Mouse (Mus musculus) limb, embryonic 10.5 days (tissue): ENCODE results near the gene Med9. TPM values are rescaled to one million over a fixed set of nuclear protein-coding genes. Genes with fewer than 3 reads are reported as not detected.

Experiments used
- DNase-seq: peaks from one replicate; pipeline ENCODE4 v3.0.0-alpha.2; 2017; ENCODE audit warnings: low spot score
- H3K27ac ChIP-seq: fragments of 300-500 bp; sonication (generic); 2 replicates; pipeline ENCODE4 v1.5.1; 2016; ENCODE audit warnings: mild to moderate bottlenecking
- H3K27me3 ChIP-seq: fragments of 300-500 bp; sonication (generic); 2 replicates; pipeline ENCODE4 v1.6.1; 2016; ENCODE audit warnings: low read depth, mild to moderate bottlenecking; ENCODE audit not compliant: poor library complexity, severe bottlenecking
- H3K36me3 ChIP-seq: fragments of 300-500 bp; sonication (generic); 2 replicates; pipeline ENCODE4 v1.6.1; 2016; ENCODE audit warnings: mild to moderate bottlenecking, moderate library complexity
- H3K4me1 ChIP-seq: fragments of 300-500 bp; sonication (generic); 2 replicates; pipeline ENCODE4 v1.6.1; 2016
- H3K4me3 ChIP-seq: fragments of 300-500 bp; sonication (generic); 2 replicates; pipeline ENCODE4 v1.5.1; 2016; ENCODE audit warnings: mild to moderate bottlenecking, moderate library complexity
- H3K9me3 ChIP-seq: fragments of 300-500 bp; sonication (generic); replicated peaks from 2 replicates; pipeline ENCODE4 v1.6.1; 2016; ENCODE audit warnings: mild to moderate bottlenecking
- WGBS: fragments of 180-500 bp; shearing (Covaris S2); methylation state at CpG from one replicate; pipeline ENCODE4 v1.1.7; 2016; 5-methylcytosine and 5-hydroxymethylcytosine counted together
- polyA plus RNA-seq: library from polyadenylated mRNA; unstranded; fragments of >200 nt; fragmentation: Nextera tagmentation; extraction: Ambion mirVana; gene quantifications from 2 replicates; pipeline ENCODE4 v1.2.1, GENCODE M21; 2016

Gene Med9
- polyA plus RNA-seq, 1 experiment from 2014 or later, result 50.1 TPM

DNA sequence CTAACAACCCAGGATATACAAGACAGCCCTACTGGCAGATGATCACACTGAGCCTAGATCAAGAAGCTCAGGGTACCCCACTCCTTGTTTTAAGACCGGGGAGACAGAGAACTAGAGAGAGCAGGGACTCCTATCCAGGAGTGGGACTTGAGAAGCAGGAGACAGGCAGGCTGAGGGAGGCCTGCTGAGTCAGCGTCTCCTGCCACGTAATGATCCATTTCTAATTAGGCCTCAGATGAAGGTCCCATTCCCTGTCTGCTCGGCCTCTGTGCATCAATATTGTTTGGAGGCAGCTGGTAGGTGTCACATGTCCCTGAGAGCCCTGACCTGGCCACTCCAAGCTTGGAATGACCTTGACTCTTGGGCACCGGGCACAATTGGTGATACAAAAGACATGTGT is 25.4 kb downstream of the Med9 start:
- Histone ChIP-seq H3K27me3 (no peaks in the 10 kb centered on the region), H3K4me3 (no peak overlapping the region)

DNA sequence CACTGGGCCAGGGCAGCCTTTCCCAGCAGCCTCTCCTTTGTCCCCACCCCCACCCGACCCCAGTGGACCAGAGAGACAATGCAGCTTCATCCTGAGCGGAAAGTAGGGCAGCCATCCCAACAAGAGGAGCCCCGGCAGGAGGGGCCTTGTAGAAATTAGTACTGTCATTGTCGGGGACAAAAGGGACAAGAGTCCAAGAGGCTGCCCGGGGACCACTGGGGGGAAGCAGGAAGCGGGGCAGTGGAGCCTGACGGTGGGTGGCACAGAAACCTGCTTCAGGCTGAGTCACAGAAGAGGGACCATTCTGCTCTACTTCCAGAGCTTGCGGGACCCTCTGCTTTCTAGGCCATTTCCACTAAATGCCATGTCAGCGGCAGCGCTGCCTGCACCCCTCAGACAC is 27.2 kb downstream of the Med9 start:
- Histone ChIP-seq H3K4me3 (no peak overlapping the region), H3K27me3 (no peaks in the 10 kb centered on the region), H3K27ac (0 out of 2 replicates have a peak overlapping the region, but pooled peaks have one; percentile 27), H3K4me1 (peaks cover 21% of the 10 kb centered on the region; the same call in 1 of the 2 replicates), H3K36me3 (no peaks in the 10 kb centered on the region), H3K9me3 (no peaks in the 10 kb centered on the region)
- 56% methylated on average over 10 of the region's 10 CpGs for WGBS
- no peak for DNase-seq

More for the DNA sequence above, 25.4 kb downstream of the Med9 start:
- 80% methylated on average over 5 of the region's 5 CpGs for WGBS
- no peaks in the 10 kb centered on the region for H3K9me3 ChIP-seq
- DNase-seq, result no peak
- H3K36me3 ChIP-seq, result no peaks in the 10 kb centered on the region
- 0 out of 2 replicates have a peak overlapping the region, but pooled peaks have one; percentile 4 for H3K27ac ChIP-seq
- peaks cover 34% of the 10 kb centered on the region for H3K4me1 ChIP-seq

DNA sequence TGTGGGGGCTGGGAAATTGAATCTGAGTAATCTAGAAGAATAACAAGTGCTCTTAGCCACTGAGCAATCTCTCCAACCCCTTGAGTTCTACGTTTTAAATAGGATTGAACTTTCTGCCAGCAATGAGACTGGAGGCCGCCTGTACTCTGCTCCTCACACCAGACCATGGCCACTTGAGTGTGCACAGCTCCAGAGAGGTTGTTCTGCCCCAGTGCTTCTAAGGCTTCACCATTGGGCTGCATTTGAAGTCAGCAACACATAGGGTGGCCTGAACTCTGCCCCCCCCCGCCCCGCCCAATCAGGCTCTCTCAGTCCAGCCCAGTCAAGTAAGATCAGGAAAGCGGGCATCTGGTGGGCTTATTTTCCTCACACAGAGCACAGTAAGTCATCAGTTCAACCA is 29.8 kb downstream of the Med9 start:
- Histone ChIP-seq H3K9me3 (no peaks in the 10 kb centered on the region), H3K4me1 (peaks cover 17% of the 10 kb centered on the region), H3K4me3 (no peak overlapping the region), H3K27me3 (no peaks in the 10 kb centered on the region), H3K27ac (no peak overlapping the region), H3K36me3 (no peaks in the 10 kb centered on the region)
- WGBS, result 87% methylated on average over 5 of the region's 5 CpGs
- no peak for DNase-seq

DNA sequence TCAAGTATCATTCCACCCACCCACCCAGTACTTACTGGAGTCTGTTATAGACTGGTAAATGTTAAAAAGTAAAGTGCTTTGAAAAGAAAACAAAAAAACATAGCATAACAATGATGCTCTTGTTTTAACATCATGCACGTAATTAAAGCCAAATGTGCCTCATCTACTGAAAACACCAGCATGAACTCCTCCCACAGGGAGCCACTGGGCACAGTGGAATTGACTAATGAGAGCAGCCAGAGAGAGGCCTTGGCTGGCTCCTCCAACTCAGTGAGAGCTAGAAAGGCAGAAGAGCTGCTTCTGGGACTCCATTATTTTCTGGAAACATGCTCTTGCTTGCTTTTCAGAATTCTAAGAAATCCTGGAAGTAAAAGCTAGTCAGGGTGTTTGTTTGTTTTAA is 41.4 kb downstream of the Med9 start:
- Histone ChIP-seq H3K4me3 (no peak overlapping the region), H3K36me3 (no peaks in the 10 kb centered on the region), H3K9me3 (no peaks in the 10 kb centered on the region), H3K27me3 (no peaks in the 10 kb centered on the region), H3K4me1 (peaks cover 13% of the 10 kb centered on the region), H3K27ac (peak overlapping the region; percentile 51; the same call in 1 of the 2 replicates)
- DNase-seq, result no peak
- 86% methylated on average over 1 of the region's 1 CpGs for WGBS

DNA sequence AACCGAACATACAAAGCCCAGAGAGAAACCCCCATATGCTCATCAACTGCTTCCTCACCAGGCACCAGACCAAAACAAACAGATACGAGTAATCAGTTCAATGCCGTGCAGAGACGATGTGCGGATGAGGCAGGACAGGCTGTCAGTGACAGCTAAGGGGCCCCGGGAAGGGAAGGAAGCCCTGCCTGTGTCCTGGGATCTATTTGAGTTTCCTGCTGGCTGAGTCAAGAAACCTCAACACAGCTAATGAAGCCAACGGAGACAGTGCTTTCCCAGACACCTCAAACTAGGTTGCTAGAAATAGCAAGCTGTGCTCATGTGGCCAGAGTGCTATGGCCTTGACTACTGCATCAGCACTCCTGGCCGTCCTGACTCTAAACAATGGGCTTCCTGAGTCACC is 43.4 kb downstream of the Med9 start:
- peaks cover 13% of the 10 kb centered on the region for H3K4me1 ChIP-seq
- no peaks in the 10 kb centered on the region for H3K27me3 ChIP-seq
- no peak overlapping the region for H3K4me3 ChIP-seq
- H3K9me3 ChIP-seq, result no peaks in the 10 kb centered on the region
- no peak overlapping the region for H3K27ac ChIP-seq
- WGBS, result 76% methylated on average over 8 of the region's 8 CpGs
- no peak for DNase-seq
- no peaks in the 10 kb centered on the region for H3K36me3 ChIP-seq

DNA sequence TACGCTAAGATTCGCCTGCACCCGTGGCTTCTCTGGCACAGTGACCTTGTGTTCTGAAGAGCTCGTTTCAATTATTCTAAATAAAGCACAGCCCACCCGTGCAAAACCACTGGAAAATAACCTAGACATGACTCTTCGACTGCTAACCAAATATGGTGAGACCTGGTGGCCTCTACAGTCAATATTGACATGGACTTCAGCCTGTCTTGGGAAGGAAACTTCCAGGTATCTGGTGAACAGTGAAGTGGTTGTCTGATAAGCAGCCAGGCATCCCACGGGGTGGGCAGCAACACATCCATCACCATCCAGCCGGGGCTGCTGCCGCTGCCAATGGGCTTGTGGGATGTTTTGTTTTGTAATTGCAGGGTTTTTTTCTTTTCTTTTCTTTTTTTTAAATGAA is 46.3 kb downstream of the Med9 start:
- Histone ChIP-seq H3K27ac (no peak overlapping the region), H3K4me1 (peaks cover 11% of the 10 kb centered on the region), H3K9me3 (no peaks in the 10 kb centered on the region), H3K27me3 (no peaks in the 10 kb centered on the region), H3K4me3 (no peak overlapping the region), H3K36me3 (no peaks in the 10 kb centered on the region)
- DNase-seq, result no peak
- WGBS, result 84% methylated on average over 9 of the region's 9 CpGs

DNA sequence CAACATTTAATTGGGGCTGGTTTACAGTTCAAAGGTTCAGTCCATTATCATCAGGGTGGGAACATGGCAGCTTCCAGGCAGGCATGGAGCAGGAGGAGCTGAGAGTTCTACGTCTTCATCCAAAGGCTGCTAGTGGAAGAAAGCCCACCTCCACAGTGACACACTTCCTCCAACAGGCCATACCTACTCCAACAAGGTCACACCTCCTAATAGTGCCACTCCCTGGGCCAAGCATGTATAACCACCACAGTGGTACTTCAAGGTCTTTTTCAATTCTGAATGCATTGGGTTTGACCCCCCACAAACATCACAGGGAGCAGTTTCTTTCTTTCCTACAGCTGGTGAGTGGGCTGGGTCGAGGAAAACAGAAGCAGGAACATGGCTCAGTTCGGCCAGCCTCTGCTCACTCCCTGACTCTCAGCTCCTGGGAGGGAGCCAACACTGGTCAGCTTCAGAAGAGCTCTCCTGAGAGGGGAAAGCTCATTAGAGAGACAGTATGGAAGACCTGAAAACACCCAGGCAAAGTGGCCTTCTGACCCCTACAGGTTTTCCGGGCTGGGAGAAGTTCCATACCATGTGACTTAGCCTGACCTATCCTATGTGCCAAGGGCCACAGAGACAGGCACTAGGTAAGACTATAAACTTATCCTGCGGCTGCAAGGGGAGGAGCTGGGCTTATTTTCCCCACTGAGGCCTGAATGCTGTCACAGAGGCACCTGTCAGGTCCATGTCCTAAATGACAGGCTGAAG is 53.4 kb downstream of the Med9 start:
- Histone ChIP-seq H3K4me3 (no peak overlapping the region), H3K4me1 (no peaks in the 10 kb centered on the region; the same call in 1 of the 2 replicates), H3K27ac (no peak overlapping the region), H3K9me3 (no peaks in the 10 kb centered on the region), H3K36me3 (no peaks in the 10 kb centered on the region), H3K27me3 (no peaks in the 10 kb centered on the region)
- no peak for DNase-seq
- 81% methylated on average over 5 of the region's 5 CpGs for WGBS

DNA sequence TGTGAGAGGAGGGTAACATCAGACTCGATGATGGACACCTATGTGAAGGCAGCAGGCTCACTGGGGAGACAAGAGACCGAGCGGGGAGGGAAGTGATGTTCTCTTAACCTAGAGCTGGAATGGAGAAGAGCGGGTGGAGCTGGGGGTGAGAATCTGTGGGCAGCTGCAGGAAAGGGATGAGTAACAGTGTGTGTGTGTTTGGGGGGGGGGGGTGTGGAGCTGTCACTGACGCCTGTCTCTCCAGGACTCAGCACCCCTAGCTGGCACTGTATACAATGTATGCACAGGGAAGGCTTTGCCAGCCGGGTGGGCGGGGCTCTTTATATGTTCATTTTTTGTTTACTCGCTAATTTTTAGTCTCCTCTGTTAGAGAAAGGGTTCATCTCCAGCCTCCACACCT is 55.8 kb downstream of the Med9 start:
- 89% methylated on average over 8 of the region's 8 CpGs for WGBS
- Histone ChIP-seq H3K27me3 (no peaks in the 10 kb centered on the region), H3K9me3 (no peaks in the 10 kb centered on the region), H3K36me3 (no peaks in the 10 kb centered on the region), H3K4me1 (no peaks in the 10 kb centered on the region), H3K27ac (no peak overlapping the region), H3K4me3 (no peak overlapping the region)
- no peak for DNase-seq

DNA sequence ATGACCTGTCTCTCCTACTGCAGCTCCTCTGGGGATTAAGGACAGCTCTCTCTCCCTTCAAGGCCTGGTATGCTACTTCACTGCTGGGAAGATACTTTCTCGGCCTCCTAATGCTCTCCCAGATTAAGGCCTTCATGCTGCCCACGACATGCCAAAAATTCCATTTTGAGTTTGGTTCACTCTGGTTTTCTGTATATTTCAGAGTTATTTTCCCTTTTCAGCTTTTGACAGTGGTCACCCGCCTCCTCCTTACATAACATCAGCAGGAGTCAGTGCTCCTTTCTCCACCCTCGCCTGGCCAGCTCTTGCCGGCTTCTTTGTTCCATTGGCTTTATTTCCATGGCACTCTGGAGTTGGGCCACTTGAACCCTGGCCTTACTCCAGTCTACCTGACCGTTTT is 56.7 kb downstream of the Med9 start:
- Histone ChIP-seq H3K4me1 (no peaks in the 10 kb centered on the region), H3K9me3 (no peaks in the 10 kb centered on the region), H3K4me3 (no peak overlapping the region), H3K27me3 (no peaks in the 10 kb centered on the region), H3K27ac (no peak overlapping the region), H3K36me3 (no peaks in the 10 kb centered on the region)
- 83% methylated on average over 6 of the region's 6 CpGs for WGBS
- no peak for DNase-seq

DNA sequence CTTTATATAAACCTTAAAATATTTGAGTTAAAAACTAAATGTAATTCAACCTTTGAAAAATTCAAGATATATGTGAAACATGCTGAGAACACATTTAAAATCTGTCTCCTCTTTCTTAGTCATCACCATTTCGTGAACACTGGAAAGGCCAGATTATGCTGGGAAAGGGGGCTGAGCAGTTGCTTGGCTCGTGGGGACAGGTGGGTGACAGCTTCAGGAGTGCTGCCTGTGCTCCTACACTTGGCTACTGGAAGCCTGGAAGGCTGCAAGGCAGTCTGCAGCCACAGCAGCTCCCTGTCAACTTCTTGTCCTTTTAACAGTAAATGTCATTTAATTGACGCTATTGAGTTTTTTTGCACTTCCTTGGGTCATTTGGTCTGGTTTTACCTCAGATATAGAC is 57.9 kb downstream of the Med9 start:
- H3K36me3 ChIP-seq, result no peaks in the 10 kb centered on the region
- H3K4me1 ChIP-seq, result no peaks in the 10 kb centered on the region
- H3K9me3 ChIP-seq, result no peaks in the 10 kb centered on the region
- H3K27me3 ChIP-seq, result no peaks in the 10 kb centered on the region
- no peak overlapping the region for H3K4me3 ChIP-seq
- no peak for DNase-seq
- WGBS, result 78% methylated on average over 3 of the region's 3 CpGs
- no peak overlapping the region for H3K27ac ChIP-seq

DNA sequence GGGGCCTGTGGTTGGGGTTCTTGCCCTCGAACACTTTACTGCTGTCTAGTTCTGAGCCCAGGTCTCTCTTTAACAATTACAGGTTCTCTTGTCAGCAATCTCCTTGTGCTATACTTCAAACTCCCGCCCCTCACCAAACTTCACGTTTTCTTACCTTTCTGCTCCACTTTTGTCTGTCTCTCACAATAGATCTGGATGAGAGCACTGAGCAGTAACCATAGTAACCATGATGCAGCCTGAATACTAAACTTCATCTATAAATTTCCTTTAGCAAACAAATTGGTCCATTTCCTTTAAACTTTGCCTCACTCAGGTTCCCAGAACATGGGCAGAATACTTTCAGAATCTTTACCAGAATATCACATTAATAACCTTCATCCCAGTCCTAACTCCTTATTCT is 61.4 kb downstream of the Med9 start:
- DNase-seq, result no peak
- Histone ChIP-seq H3K4me1 (no peaks in the 10 kb centered on the region), H3K9me3 (no peaks in the 10 kb centered on the region), H3K36me3 (no peaks in the 10 kb centered on the region), H3K27ac (no peak overlapping the region), H3K4me3 (no peak overlapping the region), H3K27me3 (no peaks in the 10 kb centered on the region)
- WGBS, result 86% methylated on average over 3 of the region's 3 CpGs

DNA sequence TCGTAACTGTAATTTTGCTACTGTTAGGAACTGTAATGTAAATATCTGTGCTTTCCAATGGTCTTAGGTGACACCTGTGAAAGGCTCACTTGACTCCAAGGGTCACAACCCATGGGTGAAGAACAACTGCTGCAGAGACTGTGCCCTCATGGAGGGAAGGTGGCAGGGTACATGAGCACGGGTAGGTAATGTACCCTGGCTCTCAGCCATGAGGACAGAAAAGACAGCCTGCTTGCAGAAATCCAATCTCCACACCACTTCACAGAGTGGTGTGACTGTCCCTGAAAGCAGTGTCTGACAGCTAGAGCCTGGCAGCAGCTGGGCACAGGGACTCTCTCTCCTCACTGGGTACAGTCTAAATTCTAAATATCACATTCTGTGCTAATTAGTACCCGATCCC is 63.5 kb downstream of the Med9 start:
- Histone ChIP-seq H3K36me3 (no peaks in the 10 kb centered on the region), H3K4me1 (peaks cover 11% of the 10 kb centered on the region), H3K4me3 (no peak overlapping the region), H3K9me3 (no peaks in the 10 kb centered on the region), H3K27ac (no peak overlapping the region), H3K27me3 (no peaks in the 10 kb centered on the region)
- 91% methylated on average over 3 of the region's 3 CpGs for WGBS
- no peak for DNase-seq
